Mouse (Mus musculus) left cerebral cortex, postnatal 10 days (tissue): ENCODE measurements at regions not wholly inside any gene's neighbourhood (a gene's known extent, or its start where the extent isn't known, plus 50 kb on each side); places are given as distances from the start of the nearest gene placed in this dataset.
"Not testable (repeated sequence)": the region's sequence is repeated elsewhere in the genome, so short reads cannot be mapped to it uniquely, and the experiment has no call there.

Source experiments
- DNase-seq, 2 experiments: peaks; one replicate each; pipeline ENCODE4 v3.0.0; 2021 to 2022; ENCODE audit warnings: low spot score in 2 of 2, mixed read lengths in 1 of 2; ENCODE audit errors: extremely low spot score in 1 of 2
- intact Hi-C: fragments of 180-260 bp; cut with DNase I; formaldehyde crosslinking; loops from one replicate; pipeline ENCODE4 v1.15.1; 2025

DNA sequence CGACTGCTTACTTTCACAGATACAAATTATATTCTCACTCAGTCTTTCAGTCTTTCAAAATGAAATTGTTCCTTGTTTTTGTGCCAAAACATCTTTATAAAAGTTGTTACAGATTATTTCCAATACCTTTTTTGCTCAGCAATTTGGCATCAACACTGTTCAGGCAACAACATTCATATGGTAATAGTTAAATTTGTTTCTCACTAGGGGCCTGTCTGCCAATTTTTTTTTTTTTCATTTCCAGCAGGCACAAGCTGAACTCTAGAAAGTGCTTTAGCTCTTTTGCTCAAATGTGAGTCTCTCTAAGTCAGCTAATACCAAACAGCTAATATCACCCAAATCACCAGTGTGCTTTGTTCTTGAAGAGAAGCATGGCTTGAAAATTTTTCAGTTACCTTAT is 199.4 kb downstream of the Antxr2 start:
- intact Hi-C loops, result no loop called here
- no peak for DNase-seq

GRCm38 (mm10) chr5:97817485-97817884 is 213.4 kb downstream of the Antxr2 start:
- DNase-seq, result no peak
- intact Hi-C loops, result no loop called here

- intact Hi-C loops, result no loop called here
- DNase-seq, result no peak
Observed at GRCm38 (mm10) chr5:97815357-97815756, 215.5 kb downstream of the Antxr2 start.

- intact Hi-C loops, result no loop called here
- DNase-seq, result no peak
Observed at GRCm38 (mm10) chr5:97814700-97815099, 216.1 kb downstream of the Antxr2 start.

GRCm38 (mm10) chr5:97812611-97813350 is 218.1 kb downstream of the Antxr2 start:
- intact Hi-C loops, result no loop called here
- peak in 1 of 2 experiments; percentile 13 for DNase-seq

- intact Hi-C loops, result no loop called here
Observed at GRCm38 (mm10) chr5:97809007-97809406, 221.8 kb downstream of the Antxr2 start.

GRCm38 (mm10) chr5:97807171-97807570 is 223.7 kb downstream of the Antxr2 start:
- intact Hi-C loops, result no loop called here
- no peak for DNase-seq

More at GRCm38 (mm10) chr5:97809007-97809406, 221.8 kb downstream of the Antxr2 start:
- no peak for DNase-seq

- no peak for DNase-seq
- intact Hi-C loops, result no loop called here
Observed at GRCm38 (mm10) chr5:97806754-97807153, 224.1 kb downstream of the Antxr2 start.

DNA sequence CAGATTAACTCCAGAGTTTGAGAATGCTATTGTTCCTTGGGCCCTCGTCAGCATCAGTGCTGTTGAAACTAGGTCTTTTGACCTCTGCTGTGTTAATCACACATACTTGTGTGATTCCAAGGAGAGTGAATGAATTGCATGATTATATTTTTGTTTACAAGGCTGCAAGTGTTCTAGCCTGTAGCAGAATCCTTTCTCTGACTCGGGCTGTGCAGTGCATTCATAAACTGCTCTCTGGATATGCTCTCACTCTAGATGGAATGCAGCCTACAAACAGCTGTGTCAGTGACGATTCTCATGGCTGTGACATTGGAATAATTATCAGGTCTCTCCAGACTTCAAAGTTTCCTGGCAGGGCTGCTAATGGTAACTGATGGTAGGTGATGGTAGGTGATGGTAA is 230.8 kb downstream of the Antxr2 start:
- no peak for DNase-seq
- intact Hi-C loops, result no loop called here

DNA sequence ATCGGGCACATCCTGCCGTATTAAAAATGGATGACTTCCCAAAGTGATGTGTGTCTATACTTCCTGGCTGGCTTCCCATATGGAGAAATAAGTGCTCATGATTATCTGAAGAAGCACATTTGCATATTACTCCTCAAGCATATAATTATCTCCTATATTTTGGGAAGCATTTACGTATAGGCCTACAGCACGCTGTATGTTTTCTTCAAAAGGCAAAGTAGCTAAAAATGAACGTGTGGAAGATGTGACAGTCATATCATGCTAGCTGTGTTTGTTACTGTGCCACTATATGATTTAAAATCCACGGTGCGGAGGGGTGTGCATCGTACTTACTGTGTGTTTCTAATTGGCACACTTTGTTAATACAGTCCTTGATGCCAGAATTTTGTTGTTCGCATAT is 242.7 kb downstream of the Antxr2 start:
- intact Hi-C loops, result no loop called here
- DNase-seq, result no peak

- intact Hi-C loops, result no loop called here
- DNase-seq, result no peak
Observed at GRCm38 (mm10) chr5:97787001-97787400, 243.8 kb downstream of the Antxr2 start.

DNA sequence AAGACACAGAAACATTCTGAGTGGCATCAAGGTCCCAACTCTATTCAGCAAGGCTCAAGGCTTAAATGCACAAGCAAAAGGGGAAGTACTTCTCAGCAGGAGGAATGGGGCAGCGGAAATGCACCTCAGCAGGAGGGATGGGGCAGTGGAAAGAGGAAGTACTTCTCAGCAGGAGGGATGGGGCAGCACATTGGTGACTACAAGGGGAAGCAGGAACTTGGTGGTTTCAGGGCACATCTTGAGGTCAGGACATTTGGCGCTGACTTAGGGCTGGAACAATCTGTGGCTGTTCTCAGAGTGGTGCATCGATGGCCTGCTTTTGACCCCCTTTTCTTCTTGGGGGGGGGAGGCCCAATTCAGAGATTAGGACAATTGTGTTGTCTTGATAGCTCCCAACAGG is 255.7 kb downstream of the Antxr2 start:
- DNase-seq, intact Hi-C loops: not testable (repeated sequence)

DNA sequence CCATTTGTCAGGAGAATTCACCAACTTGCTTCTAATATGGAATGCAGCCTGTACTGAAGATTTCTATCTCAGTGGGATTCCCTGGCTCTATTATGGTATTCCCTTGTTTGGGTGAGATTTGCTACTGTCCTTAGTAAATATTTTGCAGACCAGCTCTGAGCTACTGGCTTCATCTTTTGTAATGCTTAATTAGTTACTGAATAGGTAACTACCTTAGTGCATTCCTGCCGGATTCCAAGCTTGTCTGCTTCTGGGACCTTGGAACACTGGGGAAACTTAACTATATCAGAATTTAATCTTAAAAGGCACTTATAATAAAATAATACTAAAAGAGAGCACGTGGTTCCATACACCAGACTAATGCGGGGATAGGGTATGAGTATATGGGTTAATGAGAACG is 257.4 kb downstream of the Antxr2 start:
- DNase-seq, intact Hi-C loops: not testable (repeated sequence)

GRCm38 (mm10) chr5:97737339-97737738 is 280.5 kb upstream of the Gk2 start:
- no peak for DNase-seq
- intact Hi-C loops, result no loop called here

GRCm38 (mm10) chr5:97730920-97731319 is 274.1 kb upstream of the Gk2 start:
- no peak for DNase-seq
- intact Hi-C loops, result no loop called here

- intact Hi-C loops, DNase-seq: not testable (repeated sequence)
Observed at GRCm38 (mm10) chr5:97719364-97719763, 262.5 kb upstream of the Gk2 start.

DNA sequence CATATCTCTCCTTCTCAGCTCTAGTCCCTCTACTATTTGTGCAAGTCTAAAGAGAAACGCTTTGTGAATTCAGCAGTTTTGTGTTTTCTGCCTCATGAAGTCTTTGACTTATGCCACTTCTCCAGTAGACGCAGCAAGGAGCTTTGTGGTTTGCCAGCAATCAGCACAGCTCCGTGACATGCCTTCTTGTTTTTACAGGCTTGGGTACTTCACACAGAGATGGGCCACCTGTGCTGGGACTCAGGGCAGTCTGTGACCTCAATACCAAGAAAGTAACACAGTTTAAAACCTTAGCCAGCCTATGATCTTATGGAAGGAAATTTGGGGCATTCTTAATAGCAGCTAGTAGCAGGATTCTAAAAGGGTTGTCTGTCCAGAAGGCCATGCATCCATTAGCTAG is 248.4 kb upstream of the Gk2 start:
- no peak for DNase-seq
- intact Hi-C loops, result no loop called here

DNA sequence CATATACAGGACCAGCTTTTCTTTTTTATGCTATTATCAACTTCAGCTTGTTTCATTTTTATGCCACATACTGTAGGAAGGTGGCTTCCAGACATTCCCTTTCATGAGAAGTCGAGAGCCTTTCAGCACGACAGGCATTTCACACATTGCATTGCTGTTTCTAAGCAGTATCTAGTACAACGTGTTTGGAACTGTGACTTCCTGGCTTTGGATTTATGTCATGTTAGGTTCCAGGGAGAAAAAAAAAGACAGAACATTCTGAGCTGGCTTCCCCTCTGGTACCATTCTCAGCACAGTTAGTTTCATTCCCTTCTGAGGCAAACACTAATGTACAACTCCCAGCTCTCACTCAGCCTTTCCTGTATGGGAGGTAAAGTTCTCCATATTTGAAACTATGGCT is 243.7 kb upstream of the Gk2 start:
- DNase-seq, result peak in 1 of 2 experiments; percentile 31

DNA sequence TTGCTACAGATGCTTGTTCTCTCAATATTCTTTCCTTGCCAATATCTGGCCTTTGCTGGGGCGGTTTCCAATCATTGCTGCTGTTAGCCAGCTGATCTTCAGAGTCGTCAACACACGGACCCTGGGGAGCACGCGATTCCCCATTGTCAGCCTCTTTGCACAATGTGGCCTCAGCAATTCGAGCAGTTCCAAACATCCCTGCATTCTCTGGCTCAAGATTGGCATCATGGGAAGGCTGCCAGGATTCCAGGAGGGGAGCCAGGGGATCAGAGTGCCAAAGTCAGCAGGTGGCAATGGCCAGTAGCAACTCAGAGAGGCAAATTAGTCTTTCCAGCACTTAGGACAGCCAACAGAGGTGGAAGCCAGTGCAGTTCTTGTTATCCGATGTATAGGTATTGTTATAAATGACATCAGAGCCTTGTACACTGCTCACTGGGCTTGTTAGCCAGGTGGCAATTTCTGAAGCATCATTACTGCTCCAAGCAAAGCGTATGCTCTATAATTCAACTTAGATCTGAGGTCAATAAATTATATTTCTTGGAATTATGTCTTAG is 240.8 kb upstream of the Gk2 start:
- intact Hi-C loops, result no loop called here
- peak; percentile 4 to 33 for DNase-seq

More for the DNA sequence above, 243.7 kb upstream of the Gk2 start:
- intact Hi-C loops, result no loop called here

DNA sequence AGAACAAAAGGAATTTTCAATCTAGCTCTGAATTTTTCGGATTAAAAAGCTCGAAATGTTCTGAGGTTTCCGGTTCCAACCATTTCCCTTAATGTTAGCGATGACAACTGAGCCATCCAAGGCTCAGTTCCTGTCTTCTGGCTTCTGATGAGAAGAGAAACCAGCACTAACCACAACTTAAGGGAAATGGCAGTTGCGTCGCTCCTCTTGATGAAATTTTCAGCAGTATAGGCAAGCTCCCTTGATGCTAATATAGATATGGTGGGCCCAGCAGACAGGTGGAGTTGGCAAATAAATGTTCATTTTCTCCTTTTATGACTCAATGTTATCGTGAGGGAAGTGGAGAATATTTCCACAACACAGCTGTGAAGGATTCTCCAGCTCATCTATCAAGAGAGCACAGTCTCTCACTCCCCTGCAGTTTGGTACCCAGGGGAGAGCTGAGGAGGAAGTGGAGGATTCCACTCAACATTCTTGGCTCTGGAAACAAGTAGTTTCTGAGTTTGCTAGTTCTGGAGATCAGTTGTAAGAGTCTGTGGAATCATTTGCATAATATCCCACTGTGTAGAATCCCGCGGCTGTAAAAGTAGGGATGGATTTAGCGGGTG is 236.6 kb upstream of the Gk2 start:
- no peak for DNase-seq
- intact Hi-C loops, result no loop called here
